Mouse (Mus musculus) liver, embryonic 11.5 days (tissue): ENCODE results near the gene Hcar2. TPM values are rescaled to one million over a fixed set of nuclear protein-coding genes. Genes with fewer than 3 reads are reported as not detected.

ENCODE experiments used
- ATAC-seq: fragments of 200-750 bp; cut with Nextera tagmentation; replicated peaks from 2 replicates; pipeline ENCODE4 v1.8.0; 2017; ENCODE audit warnings: moderate number of reproducible peaks, mild to moderate bottlenecking, moderate TSS enrichment, moderate library complexity; ENCODE audit not compliant: low FRiP score
- DNase-seq: peaks from one replicate; pipeline ENCODE4 v3.0.0-alpha.2; 2017; ENCODE audit warnings: low spot score
- H3K27ac ChIP-seq: fragments of 300-500 bp; sonication (generic); 2 replicates; pipeline ENCODE4 v1.5.1; 2014; ENCODE audit warnings: mild to moderate bottlenecking, low read depth, low read length, control low read depth
- H3K27me3 ChIP-seq: fragments of 300-500 bp; sonication (generic); replicated peaks from 2 replicates; pipeline ENCODE4 v1.6.1; 2014; ENCODE audit warnings: low read length, mixed read lengths; ENCODE audit not compliant: control insufficient read depth, insufficient read depth
- H3K36me3 ChIP-seq: fragments of 300-500 bp; sonication (generic); 2 replicates; pipeline ENCODE4 v1.6.1; 2014; ENCODE audit warnings: mild to moderate bottlenecking, low read length, moderate library complexity, mixed read lengths; ENCODE audit not compliant: control insufficient read depth, insufficient read depth
- H3K4me1 ChIP-seq: fragments of 300-500 bp; sonication (generic); replicated peaks from 2 replicates; pipeline ENCODE4 v1.6.1; 2014; ENCODE audit warnings: low read length, mixed read lengths; ENCODE audit not compliant: control insufficient read depth, insufficient read depth
- H3K4me2 ChIP-seq: fragments of 300-500 bp; sonication (generic); 2 replicates; pipeline ENCODE4 v1.6.1; 2014; ENCODE audit warnings: mild to moderate bottlenecking, control low read depth, moderate library complexity
- H3K4me3 ChIP-seq: fragments of 300-500 bp; sonication (generic); 2 replicates; pipeline ENCODE4 v1.5.1; 2014; ENCODE audit warnings: low read depth, low read length, control low read depth
- H3K9ac ChIP-seq: fragments of 300-500 bp; sonication (generic); 2 replicates; pipeline ENCODE4 v1.6.1; 2014; ENCODE audit warnings: low read depth, low read length, control low read depth
- H3K9me3 ChIP-seq: fragments of 300-500 bp; sonication (generic); 2 replicates; pipeline ENCODE4 v1.6.1; 2016; ENCODE audit warnings: low read length, inconsistent platforms, mixed read lengths; ENCODE audit not compliant: control insufficient read depth
- WGBS: fragments of 180-500 bp; shearing (Covaris S2); extraction: QIAGEN DNeasy Blood & Tissue Kit; methylation state at CpG from one replicate; pipeline ENCODE4 v1.1.7; 2014; 5-methylcytosine and 5-hydroxymethylcytosine counted together
- polyA plus RNA-seq: library from polyadenylated mRNA; unstranded; fragments of >200 nt; fragmentation: Nextera tagmentation; extraction: Ambion mirVana; gene quantifications from 2 replicates; pipeline ENCODE4 v1.2.1, GENCODE M21; 2014

Hcar2 gene
- polyA plus RNA-seq, 1 experiment from 2014 or later, result not detected

DNA sequence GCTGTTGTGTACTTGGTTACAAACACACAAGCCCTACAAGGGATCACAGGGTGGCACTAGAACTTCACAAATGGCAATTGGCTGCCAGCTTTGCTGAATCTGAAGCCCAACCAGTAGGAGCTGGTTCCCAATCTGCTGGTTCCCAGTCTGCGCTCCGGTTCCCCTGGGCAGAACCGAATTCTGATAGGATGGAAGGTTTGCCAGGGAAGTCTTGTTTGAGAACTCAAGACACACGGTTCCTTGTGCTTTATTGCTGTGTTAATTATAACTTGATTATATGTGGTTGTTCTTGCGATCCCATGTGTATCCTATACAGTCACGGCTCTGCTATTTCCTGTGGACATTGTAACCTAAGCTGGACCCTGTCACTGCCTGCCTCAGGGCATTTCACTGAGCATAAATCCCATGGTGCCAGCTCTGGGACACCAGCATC is 37.6 kb downstream of the Hcar2 start:
- DNase-seq, result no peak

DNA sequence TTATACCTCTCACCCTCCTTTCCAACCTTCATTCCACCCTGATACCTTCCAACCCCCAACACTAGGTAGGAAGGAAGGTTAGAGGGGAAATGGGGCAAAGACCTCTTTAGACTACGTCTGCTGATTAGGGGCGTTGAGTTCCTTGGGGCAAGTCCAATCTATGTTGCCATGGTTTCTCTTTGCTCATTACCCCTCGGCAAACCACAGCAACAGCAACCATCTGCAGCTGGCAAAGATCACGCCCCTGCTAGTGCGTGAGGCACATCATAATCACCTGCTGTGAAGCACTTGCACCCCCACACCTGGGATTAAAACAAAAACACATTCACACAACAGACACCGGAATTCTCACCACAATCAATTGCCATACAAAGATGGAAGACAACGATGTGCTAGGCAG is 42.6 kb downstream of the Hcar2 start:
- Histone ChIP-seq H3K27me3 (no peaks in the 10 kb centered on the region), H3K36me3 (peaks cover 15% of the 10 kb centered on the region), H3K4me3 (no peak overlapping the region), H3K9ac (no peak overlapping the region), H3K4me1 (no peaks in the 10 kb centered on the region), H3K9me3 (no peaks in the 10 kb centered on the region), H3K4me2 (no peak overlapping the region), H3K27ac (no peak overlapping the region)
- 75% methylated on average over 7 of the region's 7 CpGs for WGBS
- ATAC-seq (no peak), DNase-seq (no peak)

More for the DNA sequence above, 37.6 kb downstream of the Hcar2 start:
- Histone ChIP-seq H3K9me3 (no peaks in the 10 kb centered on the region), H3K4me1 (no peaks in the 10 kb centered on the region), H3K9ac (no peak overlapping the region), H3K4me3 (no peak overlapping the region), H3K27me3 (no peaks in the 10 kb centered on the region), H3K36me3 (no peaks in the 10 kb centered on the region), H3K4me2 (no peak overlapping the region), H3K27ac (no peak overlapping the region)
- ATAC-seq, result no peak
- WGBS, result 83% methylated on average over 6 of the region's 6 CpGs

DNA sequence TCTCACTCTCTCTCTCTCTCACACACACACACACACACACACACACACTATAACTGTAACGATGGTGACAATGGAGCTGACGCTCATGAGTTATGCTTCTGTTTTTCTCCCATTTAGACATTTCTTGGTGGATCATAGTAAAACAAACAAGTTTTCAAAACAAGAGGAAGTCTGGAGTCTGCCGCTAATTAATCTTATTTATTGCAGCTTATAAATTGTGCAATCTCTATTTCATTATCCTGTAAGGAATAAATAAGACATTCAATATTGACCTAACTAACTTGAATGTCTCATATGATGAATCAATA is 44.1 kb downstream of the Hcar2 start:
- no peak overlapping the region for H3K9ac ChIP-seq
- H3K27me3 ChIP-seq, result no peaks in the 10 kb centered on the region
- no peak for DNase-seq
- no peak for ATAC-seq
- H3K4me2 ChIP-seq, result no peak overlapping the region
- no peaks in the 10 kb centered on the region for H3K9me3 ChIP-seq
- no peak overlapping the region for H3K4me3 ChIP-seq
- no peak overlapping the region for H3K27ac ChIP-seq
- 86% methylated on average over 3 of the region's 3 CpGs for WGBS
- H3K4me1 ChIP-seq, result no peaks in the 10 kb centered on the region
- H3K36me3 ChIP-seq, result peaks cover 21% of the 10 kb centered on the region

- Histone ChIP-seq H3K27me3 (no peaks in the 10 kb centered on the region), H3K9ac (no peak overlapping the region), H3K36me3 (peaks cover 24% of the 10 kb centered on the region), H3K4me3 (no peak overlapping the region), H3K9me3 (no peaks in the 10 kb centered on the region), H3K4me2 (no peak overlapping the region), H3K27ac (no peak overlapping the region), H3K4me1 (no peaks in the 10 kb centered on the region)
- ATAC-seq (no peak), DNase-seq (no peak)
- 87% methylated on average over 9 of the region's 9 CpGs for WGBS
These were observed 44.6 kb downstream of the Hcar2 start for GRCm38 (mm10) chr5:123820501-123821263.

DNA sequence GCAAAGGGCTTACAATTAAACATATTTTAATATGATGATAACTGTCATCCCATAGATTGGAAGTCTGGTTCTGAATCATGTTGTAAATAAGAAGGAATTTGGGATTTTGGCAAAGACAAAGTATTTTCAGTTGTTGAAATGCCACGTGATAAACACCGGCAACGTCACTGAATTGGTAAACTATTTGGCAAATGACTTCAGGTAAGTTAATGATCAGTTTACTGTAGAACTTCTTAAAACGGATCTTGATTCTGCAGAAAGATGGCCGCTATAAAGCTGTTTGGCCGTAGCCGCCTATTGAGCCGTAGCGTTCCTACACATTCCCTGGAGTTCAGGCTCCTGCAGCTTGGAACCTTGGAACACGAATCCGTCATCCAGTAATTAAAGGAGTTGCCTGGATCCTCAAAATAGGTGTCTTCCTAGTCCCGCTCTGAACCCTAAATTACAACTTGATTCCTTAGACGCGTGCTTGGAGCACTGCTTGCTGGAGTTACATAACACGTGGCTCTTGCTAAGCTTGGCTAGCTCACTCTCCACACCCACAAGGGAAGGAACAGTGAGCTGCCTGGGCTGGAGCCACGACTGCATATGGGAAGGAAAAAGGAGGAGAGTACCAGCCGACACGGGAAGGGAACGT is 46.2 kb downstream of the Hcar2 start:
- no peaks in the 10 kb centered on the region for H3K4me1 ChIP-seq
- WGBS, result 92% methylated on average over 19 of the region's 19 CpGs
- no peak overlapping the region for H3K4me2 ChIP-seq
- H3K36me3 ChIP-seq, result peaks cover 32% of the 10 kb centered on the region
- H3K27me3 ChIP-seq, result no peaks in the 10 kb centered on the region
- H3K4me3 ChIP-seq, result no peak overlapping the region
- DNase-seq (no peak), ATAC-seq (no peak)
- H3K9me3 ChIP-seq, result no peaks in the 10 kb centered on the region
- no peak overlapping the region for H3K27ac ChIP-seq
- no peak overlapping the region for H3K9ac ChIP-seq

- Histone ChIP-seq H3K27ac (no peak overlapping the region), H3K36me3 (peaks cover 37% of the 10 kb centered on the region), H3K9me3 (no peaks in the 10 kb centered on the region), H3K4me1 (no peaks in the 10 kb centered on the region), H3K27me3 (no peaks in the 10 kb centered on the region), H3K4me2 (no peak overlapping the region), H3K4me3 (no peak overlapping the region), H3K9ac (no peak overlapping the region)
- DNase-seq (no peak), ATAC-seq (no peak)
- 92% methylated on average over 7 of the region's 7 CpGs for WGBS
These were observed 48.4 kb downstream of the Hcar2 start for GRCm38 (mm10) chr5:123816891-123817290.

Other genes with a start within 250 kb of the Hcar2 start
- 22.8 and 27.6 TPM in 2 replicates for gene Clip1, start 180.9 kb downstream of the Hcar2 start, polyA plus RNA-seq
- gene Zcchc8, start 144.4 kb downstream of the Hcar2 start, polyA plus RNA-seq, result 89.3 and 92.1 TPM in 2 replicates
- gene Rsrc2, start 116.1 kb downstream of the Hcar2 start, polyA plus RNA-seq, result 102 and 109 TPM in 2 replicates
- 51.8 and 52.6 TPM in 2 replicates for gene Kntc1, start 115.8 kb downstream of the Hcar2 start, polyA plus RNA-seq
- 0.10 and 0.19 TPM in 2 replicates for gene Hcar1, start 14.5 kb upstream of the Hcar2 start, polyA plus RNA-seq
- 153 and 156 TPM in 2 replicates for gene Denr, start 41.7 kb upstream of the Hcar2 start, polyA plus RNA-seq
- gene Gm43518, start 61.9 kb upstream of the Hcar2 start, polyA plus RNA-seq, result 2.8 TPM in 2 replicates
- 5.9 and 7.1 TPM in 2 replicates for gene Ccdc62, start 65.2 kb upstream of the Hcar2 start, polyA plus RNA-seq
- 20.2 and 20.6 TPM in 2 replicates for gene Hip1r, start 108.1 kb upstream of the Hcar2 start, polyA plus RNA-seq
- gene Vps37b, start 166.8 kb upstream of the Hcar2 start, polyA plus RNA-seq, result 31.3 TPM in 2 replicates
- 4.1 and 4.8 TPM in 2 replicates for gene Abcb9, start 230.3 kb upstream of the Hcar2 start, polyA plus RNA-seq
- 23.3 and 29.0 TPM in 2 replicates for gene Ogfod2, start 246.8 kb upstream of the Hcar2 start, polyA plus RNA-seq